Mouse (Mus musculus) lung, postnatal 14 days (tissue): Measurements from ENCODE around the gene Zfpl1.
"Not testable (repeated sequence)": the region's sequence is repeated elsewhere in the genome, so short reads cannot be mapped to it uniquely, and the experiment has no call there.

Experiments used
- DNase-seq: peaks from one replicate; pipeline ENCODE4 v3.0.0; 2021

Zfpl1 gene

DNA sequence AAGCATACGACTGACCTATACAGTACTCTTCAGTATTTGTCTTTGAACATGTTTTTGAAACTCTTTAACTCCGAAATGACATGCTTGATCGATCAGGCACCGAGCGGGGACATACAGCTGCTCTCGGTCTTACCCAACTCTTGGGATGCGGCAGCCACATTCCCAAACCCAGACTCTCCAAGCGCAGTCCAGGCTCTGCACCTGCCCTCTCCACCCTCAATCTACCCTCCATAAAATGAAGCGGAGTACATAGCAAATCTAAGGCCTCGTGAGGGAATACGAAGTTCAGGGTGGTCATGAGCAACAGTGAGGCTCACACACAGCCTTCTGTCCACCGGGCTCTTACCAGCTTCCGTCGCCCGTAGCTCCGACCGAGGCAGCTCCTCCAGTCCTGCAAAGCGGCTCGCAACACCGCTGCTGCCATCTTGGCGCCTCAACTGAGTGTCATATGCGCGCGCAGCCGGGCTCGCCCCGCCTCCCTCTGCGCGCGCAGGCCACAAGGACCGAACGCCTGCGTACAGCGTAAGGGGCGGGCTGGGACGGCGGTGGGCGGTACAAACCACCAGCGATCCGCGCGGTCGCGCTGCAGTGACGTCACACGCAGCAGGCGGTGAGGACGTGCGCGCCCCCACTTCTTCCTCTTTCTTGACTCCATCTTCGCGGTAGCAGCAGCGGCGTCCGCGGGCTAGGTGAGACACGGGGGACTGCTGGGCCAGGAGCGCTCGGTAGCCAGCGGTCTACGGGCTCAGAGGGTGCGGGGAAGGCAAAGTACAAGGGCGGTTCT lies 27.3 kb downstream of the Zfpl1 start, which contains the start of the genes Mrpl49 and Fau:
Mrpl49 (minus strand) TSS at position 473 of the 784 bp plus-strand sequence.
Fau (plus strand) TSS at position 532 of the 784 bp plus-strand sequence.
- peak; percentile 99 for DNase-seq

DNA sequence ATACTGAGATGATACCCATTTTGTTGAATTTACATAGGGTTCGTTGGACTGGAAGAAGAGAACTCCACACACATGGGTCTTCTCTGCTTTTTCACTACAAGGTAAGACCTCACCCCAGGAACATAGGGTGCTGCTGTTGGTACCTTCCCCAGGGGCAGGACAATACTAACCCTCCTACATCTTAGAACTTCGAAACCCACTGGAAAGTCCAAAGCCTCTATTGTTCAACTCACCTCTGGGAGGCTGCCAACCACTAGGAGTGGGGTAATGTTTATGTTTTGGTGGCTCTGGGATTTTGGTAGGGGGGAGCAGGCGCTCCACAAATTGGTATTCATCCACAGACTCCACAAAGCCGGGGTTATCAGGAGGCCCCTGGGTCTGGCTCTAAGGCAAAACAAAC lies 28.1 kb downstream of the Zfpl1 start:
- DNase-seq, result no peak

DNA sequence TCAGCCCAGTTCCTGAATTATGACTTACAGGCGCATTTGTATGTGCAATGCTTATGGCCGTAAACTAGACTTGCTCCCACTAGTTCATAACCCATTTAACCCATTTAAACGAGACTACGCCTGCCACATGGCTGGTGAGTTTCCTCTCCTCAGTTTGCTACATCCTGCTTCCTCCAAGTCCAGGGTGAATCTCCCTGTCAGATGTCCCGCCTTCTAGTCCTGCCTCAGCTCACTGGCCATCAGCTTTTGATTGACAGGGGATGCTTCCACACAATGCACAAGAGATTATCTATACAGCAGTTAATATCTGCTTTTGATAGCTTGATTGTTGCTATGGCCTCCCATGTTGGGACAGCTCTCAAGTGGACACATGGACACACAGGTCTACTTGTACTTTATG lies 30.5 kb downstream of the Zfpl1 start:
- no peak for DNase-seq

DNA sequence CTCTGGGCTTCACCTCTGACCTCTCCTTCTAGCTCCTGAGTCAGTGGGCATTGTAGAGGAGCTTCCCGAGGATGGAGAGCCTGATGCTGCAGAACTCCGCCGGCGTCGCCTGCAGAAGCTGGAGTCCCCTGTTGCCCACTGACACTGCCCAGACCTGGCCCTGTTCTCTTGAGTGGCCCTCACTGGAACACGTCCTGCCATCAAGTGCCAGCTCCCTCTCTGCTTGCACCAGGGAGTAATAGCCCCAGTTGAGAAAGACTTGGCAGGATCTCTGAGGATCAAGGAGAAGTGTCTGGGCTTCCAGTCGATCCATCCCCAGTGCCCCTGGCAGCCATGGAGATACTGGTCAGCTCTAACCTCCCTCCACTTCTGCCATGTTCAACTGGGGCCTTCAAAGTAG lies 32.2 kb downstream of the Zfpl1 start:
- DNase-seq, result no peak

DNA sequence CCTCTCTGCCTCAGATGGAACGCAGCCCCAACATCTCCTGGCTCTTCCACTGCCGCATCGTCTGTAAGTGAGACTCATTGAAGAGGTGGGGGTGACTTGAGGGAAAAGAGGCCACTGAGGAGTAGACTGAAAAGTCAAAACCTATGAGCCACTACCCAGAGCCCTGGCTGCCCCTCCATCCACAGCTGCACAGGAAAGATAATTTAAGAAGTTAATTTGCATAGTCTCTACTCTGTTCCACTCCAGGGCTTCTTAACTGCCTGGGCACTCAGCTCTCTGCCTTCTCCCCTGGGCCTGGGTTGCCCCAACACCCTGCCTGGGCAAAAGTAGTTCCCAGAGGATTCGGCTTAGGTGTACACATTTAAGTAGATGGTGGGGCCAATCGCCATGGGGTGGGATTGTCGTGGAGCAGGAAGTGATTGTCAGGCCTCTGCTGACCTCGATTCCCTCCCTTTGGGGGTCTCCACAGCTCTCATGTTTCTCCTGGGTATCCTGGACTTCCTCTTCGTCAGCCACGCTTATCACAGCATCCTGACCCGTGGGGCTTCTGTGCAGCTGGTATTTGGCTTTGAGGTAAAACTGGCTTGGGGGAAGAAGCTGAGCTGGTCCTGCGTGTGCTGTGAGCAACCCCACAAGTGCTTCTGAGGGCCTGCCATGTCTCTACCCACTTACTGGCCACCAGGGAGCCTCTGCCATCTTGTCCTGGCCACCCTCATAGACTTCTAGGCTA lies 35.9 kb downstream of the Zfpl1 start:
- no peak for DNase-seq

DNA sequence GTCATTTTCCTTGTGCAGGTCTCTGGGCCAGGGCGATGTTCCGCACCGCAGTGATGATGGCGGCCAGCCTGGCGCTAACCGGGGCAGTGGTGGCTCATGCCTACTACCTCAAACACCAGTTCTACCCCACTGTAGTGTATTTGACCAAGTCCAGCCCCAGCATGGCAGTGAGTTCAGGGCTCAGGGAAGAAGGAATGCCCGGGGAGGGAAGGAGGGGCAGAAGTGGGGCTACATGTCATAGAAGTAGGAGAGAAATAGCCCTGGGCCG lies 36.9 kb downstream of the Zfpl1 start:
- DNase-seq, result no peak

DNA sequence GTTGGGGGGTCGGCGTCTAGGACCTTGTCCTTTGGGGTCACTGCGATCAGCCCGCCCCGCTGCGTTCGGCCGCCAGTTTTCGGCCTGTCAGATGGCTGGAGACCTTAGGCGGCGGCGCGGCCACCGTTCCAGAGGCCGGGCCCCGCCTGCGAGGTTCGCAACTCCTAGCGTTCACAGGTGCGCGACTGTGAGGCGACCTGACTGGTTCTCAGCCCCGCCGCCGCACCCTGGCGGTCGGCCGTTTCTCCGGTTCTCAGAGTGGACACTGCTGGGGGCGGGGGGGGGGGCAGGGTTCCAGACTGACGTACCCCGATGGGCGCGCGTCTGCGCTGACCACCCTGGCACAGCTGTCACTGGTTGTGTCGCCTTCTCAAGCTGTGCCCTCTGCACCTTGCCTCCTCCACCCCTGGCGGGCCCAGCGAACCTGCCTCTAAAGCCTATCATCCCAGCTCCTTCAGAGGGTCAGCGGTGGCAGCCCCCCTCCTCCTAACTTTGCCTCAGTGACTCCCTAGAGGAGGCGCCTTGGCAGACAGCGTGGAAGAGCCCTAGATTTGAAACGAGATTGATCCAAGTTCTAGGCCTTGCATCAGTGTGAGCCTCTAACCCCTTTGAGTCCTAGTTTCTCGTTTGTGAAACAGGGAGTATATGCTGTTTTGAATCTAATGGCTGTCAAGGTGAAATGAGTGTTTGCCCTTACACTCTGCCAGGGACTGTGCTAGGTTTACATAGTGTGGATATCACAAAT lies 37.4 kb downstream of the Zfpl1 start:
- no peak for DNase-seq

DNA sequence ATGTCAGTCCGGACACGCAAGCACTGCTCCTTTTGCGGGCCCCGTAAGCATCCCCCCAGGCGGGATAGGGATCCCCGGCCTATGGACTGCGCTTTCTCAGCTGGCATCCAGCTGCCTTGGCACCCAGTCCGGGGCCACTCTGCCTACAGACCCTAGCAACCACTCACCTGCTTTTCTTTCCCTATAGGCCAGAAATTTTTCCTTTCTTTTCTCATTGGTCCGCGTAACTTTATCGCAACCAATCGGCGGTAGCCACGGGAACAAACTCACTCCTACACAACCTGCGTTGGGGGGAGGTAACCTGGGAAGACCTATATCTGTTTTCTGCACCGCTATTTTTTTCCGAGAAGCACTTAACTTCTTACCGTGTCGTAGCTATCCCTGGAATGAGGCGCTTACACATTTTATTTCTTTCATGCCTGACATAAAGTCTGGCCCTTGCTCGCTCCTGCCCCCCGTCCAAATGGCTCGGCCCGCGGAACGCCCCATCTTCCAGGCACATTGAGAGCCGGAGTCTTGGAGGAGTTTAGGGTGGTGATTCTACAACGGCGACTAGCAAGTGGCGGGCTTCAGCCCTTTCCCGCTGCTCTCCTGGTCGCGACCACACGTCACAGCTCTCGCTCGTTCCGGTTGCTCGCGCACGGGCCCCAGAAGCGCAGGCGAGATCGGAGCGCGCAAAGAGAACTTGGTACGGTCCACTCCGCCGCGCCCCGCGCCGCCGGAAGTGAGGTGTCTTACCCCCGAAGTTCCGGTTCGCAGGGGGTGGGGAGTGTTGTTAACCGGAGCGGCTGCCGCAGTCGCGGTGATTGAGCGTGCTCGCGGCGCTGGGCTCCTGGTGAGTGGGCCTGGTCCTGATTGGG lies 38.2 kb downstream of the Zfpl1 start, which contains the start of gene Syvn1:
Syvn1 (plus strand) TSS at position 283 of the 860 bp plus-strand sequence.
- peak; percentile 88 for DNase-seq

DNA sequence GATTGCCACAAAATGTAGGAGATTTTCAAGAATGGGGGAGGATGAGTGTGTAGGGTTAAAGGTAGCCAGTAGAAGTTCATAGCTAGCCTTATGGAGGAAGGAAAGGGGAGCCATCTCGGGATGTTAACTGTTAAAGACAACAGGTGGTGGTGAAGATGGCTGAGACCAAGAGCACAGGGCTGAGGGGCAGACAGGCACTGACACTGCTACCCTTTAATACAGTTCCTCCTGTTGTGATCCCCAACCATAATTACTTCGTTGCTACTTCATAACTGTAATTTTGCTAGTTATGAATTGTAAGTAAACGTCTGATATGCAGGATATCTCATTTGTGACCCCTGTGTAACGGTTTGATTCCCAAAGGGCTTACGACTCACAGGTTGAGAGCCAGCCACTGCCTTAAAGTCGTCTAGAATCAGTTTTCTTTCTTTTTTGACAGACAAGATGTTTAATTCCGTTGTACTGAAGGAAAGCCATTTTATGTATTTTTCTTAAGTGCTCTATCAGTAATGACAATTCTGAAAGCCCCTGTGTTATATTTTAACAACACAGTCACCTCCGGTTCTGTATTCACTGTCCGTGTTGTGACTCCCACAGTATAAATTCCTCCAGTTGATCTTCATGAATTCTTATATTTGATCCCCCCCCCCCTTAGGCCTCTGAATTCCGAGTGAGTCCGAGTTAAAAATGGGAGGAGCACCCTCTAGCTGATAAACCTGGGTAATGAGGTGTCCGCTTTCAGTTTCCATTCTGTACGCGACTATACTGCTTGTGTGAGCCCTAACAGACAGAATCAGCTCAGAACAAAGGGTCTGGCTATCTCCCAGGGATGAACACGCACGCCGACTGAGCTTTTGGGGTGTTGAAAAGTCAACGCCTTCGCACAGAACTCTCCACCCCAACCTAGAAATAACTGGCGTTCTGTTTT lies 39.1 kb downstream of the Zfpl1 start:
- no peak for DNase-seq

DNA sequence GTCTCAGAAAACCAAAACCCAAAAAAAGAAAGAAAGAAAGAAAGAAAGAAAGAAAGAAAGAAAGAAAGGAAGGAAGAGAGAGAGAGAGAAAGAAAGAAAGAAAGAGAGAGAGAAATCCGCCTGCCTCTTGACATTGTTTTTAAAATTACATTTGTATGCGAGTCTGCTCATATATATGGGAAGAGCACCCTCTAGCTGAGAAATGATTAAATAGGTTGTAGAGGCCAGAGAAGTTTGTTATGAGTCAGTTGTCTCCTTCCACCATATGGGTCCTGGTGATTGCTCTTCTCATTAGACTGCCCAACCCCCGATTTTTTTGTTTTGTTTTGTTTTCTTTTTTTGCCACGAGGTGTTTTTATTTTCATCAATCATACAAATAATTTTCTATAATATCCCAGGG lies 40.7 kb downstream of the Zfpl1 start:
- DNase-seq, result not testable (repeated sequence)

DNA sequence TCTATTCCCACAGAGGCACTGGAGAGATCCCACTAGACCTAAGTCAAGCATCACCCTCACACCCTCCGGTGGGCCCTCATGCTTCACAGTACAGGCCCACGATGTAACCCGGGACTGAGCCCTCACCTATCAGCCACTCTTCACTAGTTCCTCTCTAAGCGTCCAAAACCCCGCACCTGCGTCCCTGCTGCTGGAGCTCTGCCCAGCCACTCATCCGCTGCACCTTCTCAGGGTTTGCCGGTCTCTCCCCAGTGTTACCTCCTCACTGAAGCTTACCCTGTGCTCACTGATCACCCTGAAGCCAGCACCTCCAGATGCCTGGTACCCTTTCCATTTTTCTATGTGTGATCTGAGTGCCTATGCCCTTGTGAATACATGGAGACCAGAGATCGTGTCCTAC lies 42.5 kb downstream of the Zfpl1 start:
- DNase-seq, result no peak

DNA sequence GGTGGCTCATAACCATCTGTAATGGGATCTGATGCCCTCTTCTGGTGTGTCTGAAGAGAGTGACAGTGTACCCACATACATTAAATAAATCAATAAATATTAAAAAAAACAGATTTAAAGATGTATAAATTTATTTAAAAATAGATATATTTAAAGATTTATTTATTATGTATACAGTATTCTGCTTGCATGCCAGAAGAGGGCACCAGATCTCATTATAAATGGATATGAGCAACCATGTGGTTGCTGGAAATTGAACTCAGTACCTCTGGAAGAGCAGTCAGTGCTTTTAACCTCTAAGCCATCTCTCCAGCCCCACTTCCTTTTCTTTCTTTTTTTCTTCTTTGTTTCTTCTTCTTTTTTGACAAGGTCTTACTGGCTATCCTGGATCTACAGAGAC lies 44.8 kb downstream of the Zfpl1 start:
- DNase-seq, result no peak

DNA sequence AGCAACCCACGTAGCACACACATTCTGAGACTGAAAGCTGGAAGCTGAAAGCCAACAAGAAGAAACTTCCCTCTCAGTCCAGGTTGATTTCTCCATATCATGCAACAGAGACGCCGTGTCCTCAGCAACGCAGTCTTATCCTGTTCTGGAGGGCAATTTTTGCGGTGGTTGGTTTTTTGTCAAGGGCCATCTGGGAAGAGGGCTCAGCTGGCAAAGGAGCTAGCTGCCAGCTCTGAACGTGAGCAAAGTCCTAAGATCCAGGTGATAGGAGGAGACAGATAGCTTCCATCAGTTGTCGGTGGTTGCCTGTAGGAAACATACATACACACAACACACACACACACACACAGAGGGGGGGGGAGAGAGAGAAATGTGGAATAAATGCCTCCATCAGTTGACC lies 46.4 kb downstream of the Zfpl1 start:
- DNase-seq, result no peak

DNA sequence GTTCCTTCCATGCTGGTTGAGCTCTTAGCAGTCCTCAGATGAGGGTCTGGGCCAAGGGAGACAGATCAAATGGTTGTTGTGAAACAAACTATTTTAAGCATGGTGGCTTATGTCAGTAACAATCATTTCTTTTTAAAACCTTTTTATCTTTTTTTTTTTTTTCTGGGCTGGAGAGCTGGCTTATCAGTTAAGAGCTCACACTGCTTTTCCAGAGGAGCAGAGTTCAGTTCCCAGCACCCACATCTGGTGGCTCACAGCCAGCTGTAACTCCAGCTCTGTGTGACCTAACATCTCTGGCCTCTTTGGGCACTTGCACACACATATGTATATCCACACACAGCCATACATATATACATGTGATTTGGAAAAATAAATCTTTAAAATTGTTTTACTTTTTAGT lies 47.1 kb downstream of the Zfpl1 start:
- DNase-seq, result no peak

DNA sequence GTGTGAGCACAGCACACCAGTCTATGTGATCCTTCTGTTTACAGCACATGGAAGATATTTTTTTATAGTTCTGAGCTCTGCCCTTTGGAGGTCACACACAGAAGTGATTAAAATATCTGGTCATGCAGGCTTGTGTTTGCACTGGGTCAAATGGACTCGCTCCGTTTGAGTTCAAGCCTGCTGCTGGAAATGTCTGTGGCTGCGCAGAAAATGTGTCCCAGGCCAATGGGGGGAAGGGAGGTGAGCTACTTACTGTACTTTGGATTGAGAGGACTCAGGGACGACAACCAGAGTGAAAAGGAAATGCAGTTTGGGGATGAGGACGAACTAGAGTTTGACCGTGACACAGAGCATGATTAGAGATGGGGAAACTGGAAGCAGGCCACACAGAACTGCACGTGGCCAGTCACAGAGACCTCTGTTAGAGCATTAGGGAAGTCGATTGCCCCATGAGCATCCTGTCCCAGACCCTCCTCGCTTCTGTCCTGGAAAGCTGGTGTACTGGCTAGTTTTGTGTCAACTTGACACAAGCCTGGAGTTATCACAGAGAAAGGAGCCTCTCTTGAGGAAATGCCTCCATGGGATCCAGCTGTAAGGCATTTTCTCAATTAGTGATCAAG lies 48.7 kb downstream of the Zfpl1 start:
- DNase-seq, result no peak
